Mouse (Mus musculus) layer of hippocampus, postnatal 25 days (tissue): ENCODE measurements around the gene Fscb. TPM values are rescaled to one million over a fixed set of nuclear protein-coding genes. Genes with fewer than 3 reads are reported as not detected.

ENCODE experiments used
- DNase-seq, 2 experiments: peaks; one replicate each; pipeline ENCODE4 v3.0.0; 2022; ENCODE audit warnings: mixed read lengths in 2 of 2, low spot score in 1 of 2; ENCODE audit errors: extremely low spot score in 1 of 2
- total RNA-seq, 2 experiments: library from RNA; stranded (reverse); gene quantifications; 2 replicates each; pipeline ENCODE4 v1.2.3; 2021

Gene Fscb
- not detected for total RNA-seq

DNA sequence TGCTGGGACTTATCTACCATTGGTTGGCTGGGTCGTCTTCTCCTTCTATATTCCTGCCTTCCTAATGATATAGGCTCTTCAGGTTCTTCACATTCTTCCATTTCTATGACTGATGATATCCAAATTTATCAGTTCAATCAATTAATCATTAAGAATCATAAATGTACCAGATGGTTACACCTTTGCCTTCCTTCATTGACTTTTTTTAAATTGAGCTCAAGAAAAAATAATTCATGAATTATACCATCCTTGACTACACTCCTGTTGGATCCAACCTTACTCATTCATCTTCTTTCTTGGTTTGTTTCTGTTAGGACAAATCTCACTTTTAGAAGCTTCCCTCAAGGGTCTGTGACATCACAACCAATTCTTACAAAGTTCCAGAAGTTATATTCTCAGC, at the start of gene Fscb:
TSS of gene Fscb (minus strand) at position 101 of the 400 bp plus-strand sequence.
- DNase-seq: no peak

DNA sequence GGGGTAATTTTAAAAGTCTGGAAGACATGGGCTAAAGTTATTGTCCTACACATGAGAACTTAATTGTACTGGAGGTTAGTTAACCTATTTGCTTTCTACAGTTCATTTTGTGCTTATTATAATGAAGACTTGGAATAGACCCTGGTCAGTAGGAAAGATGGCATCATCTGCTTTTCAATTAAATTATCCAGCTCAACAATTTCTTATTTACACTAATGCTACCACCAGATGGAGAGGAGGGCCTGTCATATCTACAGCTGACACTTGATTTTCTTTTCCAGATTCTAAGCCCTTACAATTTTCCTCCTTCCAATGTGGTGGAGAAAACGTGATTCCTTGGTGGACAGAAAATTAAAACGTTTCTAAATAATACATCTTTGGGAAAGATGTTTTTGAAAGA, 42.3 kb upstream of the Fscb start:
- no peak for DNase-seq

DNA sequence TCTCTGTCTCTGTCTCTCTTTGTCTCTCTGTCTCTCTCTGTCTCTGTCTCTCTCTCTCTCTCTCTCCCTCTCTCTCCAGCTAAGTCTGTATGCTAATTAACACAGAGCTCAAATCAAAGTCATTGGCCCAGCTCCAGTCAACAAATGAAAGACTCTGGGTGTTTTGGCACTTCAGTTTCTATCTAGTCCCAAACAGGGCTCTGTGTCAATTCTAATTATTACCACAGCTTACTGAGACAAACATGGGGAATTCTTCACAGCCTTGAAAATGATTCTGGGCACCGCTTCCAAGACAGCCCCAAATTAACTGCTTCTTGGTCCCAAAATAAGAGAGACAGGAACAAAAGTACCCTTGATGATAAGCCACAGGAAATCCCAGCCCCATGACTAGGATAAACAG, 38.9 kb upstream of the Fscb start:
- DNase-seq: no peak

DNA sequence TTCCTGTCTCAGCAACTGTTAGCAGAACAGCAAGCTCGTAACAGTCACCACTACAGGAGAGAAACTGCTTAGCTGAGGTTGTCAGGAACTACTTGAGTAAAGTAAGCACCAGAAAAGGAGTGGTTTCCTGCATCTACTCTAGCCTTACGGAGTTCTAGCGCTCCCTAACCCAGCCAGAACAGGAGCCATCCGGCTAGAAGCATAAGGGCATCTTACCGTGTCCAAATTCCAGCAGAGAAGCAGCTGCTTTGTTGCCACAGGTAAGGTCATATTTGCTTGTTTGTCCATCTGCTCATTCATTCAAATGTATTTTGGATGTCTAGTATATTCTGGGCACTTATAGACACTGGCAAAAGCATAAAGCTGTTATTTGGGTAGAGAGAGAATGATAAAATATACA, 23.2 kb upstream of the Fscb start:
- no peak for DNase-seq

DNA sequence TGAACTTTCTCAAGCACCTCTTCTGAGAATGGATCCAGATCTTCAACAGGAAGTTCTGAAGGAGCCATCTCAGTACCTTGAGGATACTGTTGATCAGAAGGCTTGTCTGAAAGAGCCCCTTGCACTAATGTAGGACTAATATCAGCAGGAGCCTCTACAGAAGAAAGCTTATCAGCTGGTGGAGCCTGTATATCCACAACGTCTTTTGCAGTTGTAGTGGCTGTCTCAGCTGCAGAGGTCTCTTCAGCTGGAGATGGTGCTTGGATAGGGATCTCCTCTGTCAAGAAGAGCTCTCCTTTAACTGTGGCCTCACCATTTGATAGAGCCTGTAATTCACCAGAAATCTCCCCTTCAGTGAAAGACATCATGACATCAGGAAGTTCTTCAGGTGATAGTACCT, 875 bp downstream of the Fscb start:
- DNase-seq: no peak

DNA sequence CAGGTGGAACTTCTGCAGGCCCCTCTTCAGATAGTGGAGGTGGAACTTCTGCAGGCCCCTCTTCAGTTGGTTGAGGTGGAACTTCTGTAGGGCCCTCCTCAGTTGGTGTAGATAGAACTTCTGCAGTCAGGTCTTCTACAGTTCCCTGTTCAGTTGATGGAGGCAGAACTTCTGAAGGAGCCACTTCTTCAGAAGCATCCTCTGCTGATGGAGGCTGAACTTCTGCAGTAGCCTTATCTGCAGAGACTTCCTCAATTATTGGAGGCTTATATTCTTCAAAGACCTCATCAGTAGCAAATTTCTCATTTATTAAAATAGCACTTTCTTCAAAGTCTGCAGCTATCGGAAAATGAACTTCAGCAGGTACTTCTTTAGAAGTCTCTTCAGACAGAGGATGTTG, 1.4 kb downstream of the Fscb start:
- no peak for DNase-seq

- no peak for DNase-seq
Measured at GRCm38 (mm10) chr12:64455228-64455627, 19.3 kb downstream of the Fscb start.

DNA sequence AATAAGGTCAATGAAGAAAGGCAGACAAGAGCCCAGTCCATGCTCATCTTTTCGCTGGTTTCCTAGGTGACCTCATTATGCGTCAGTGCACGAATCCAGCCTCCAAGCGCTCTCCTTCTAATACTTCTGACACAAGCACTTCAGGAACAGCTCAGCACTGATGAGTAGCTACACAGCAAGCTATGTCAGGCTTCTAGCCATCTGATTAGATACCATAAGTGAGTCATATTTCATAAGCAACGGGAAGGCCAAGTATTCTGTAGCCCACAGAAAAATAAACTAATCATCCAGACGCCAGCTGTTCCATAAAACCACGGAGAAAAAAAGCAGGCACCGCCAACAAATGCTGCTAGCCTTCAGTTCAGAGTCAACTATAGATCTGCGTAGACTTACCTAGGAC, 24.6 kb downstream of the Fscb start:
- no peak for DNase-seq

DNA sequence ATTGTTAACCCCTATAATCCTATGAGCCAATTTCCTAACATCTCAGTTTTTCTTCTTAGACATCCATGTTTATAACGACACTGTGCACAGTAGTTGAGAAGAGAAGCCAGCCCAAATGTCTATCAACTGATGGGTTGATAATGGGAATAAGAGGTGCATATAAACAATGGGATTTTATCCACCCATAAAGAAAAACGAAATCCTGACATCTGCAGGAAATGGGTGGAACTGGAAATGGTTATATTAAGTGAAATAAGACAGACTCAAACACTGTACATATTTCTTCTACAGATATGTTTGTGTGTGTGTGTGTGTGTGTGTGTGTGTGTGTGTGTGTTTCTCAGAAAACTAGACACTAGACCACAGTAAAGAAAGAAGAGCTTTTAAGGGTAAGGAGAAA, 37.8 kb downstream of the Fscb start:
- DNase-seq: no peak
